Mouse (Mus musculus) lung, postnatal 0 days (tissue): Measurements from ENCODE around the gene Eps8l3. TPM values are rescaled to one million over a fixed set of nuclear protein-coding genes. Genes with fewer than 3 reads are reported as not detected.

Source experiments
- ATAC-seq: fragments of 200-750 bp; cut with Nextera tagmentation; 2 replicates; pipeline ENCODE4 v1.8.0; 2017; ENCODE audit warnings: moderate library complexity
- DNase-seq: peaks from one replicate; pipeline ENCODE4 v3.0.0-alpha.2; 2016; ENCODE audit warnings: low spot score
- H3K27ac ChIP-seq: fragments of 300-500 bp; sonication (generic); 2 replicates; pipeline ENCODE4 v1.5.1; 2014; ENCODE audit warnings: antibody characterized with exemption, mild to moderate bottlenecking, low read length, mixed read lengths
- H3K27me3 ChIP-seq: fragments of 300-500 bp; sonication (generic); replicated peaks from 2 replicates; pipeline ENCODE4 v1.6.1; 2014; ENCODE audit warnings: low read length, mixed read lengths; ENCODE audit not compliant: insufficient read depth
- H3K36me3 ChIP-seq: fragments of 300-500 bp; sonication (generic); 2 replicates; pipeline ENCODE4 v1.6.1; 2014; ENCODE audit warnings: low read length, mixed read lengths; ENCODE audit not compliant: insufficient read depth
- H3K4me1 ChIP-seq: fragments of 300-500 bp; sonication (generic); 2 replicates; pipeline ENCODE4 v1.6.1; 2014; ENCODE audit warnings: antibody characterized with exemption, low read depth, low read length, mixed read lengths; ENCODE audit not compliant: insufficient read depth
- H3K4me2 ChIP-seq: fragments of 300-500 bp; sonication (generic); replicated peaks from 2 replicates; pipeline ENCODE4 v1.6.1; 2014; ENCODE audit warnings: low read depth, mild to moderate bottlenecking, low read length, moderate library complexity, mixed read lengths
- H3K4me3 ChIP-seq: fragments of 300-500 bp; sonication (generic); 2 replicates; pipeline ENCODE4 v1.5.1; 2014; ENCODE audit warnings: low read depth, low read length
- H3K9ac ChIP-seq: fragments of 300-500 bp; sonication (generic); replicated peaks from 2 replicates; pipeline ENCODE4 v1.6.1; 2014; ENCODE audit warnings: low read depth, mild to moderate bottlenecking
- H3K9me3 ChIP-seq: fragments of 300-500 bp; sonication (generic); 2 replicates; pipeline ENCODE4 v1.6.1; 2016; ENCODE audit warnings: low read length, mixed read lengths
- CTCF ChIP-seq: IDR thresholded peaks from 2 replicates; pipeline ENCODE4 v1.5.1; 2016; ENCODE audit warnings: antibody characterized with exemption, mild to moderate bottlenecking
- EP300 ChIP-seq: IDR thresholded peaks from 2 replicates; pipeline ENCODE4 v1.6.1; 2016; ENCODE audit warnings: antibody characterized with exemption, mild to moderate bottlenecking, control low read depth
- WGBS: fragments of 180-500 bp; shearing (Covaris S2); extraction: QIAGEN DNeasy Blood & Tissue Kit; methylation state at CpG from one replicate; pipeline ENCODE4 v1.1.7; 2014; 5-methylcytosine and 5-hydroxymethylcytosine counted together
- polyA plus RNA-seq: library from polyadenylated mRNA; unstranded; fragments of >200 nt; fragmentation: Nextera tagmentation; extraction: Ambion mirVana; gene quantifications from 2 replicates; pipeline ENCODE4 v1.2.1, GENCODE M21; 2015

The Eps8l3 gene
- polyA plus RNA-seq, 1 experiment from 2014 or later, result not detected

- DNase-seq (no peak), ATAC-seq (no peak)
- Histone ChIP-seq H3K4me1 (no peaks in the 10 kb centered on the region), H3K9ac (no peak overlapping the region), H3K4me2 (no peak overlapping the region), H3K9me3 (no peaks in the 10 kb centered on the region), H3K27ac (no peak overlapping the region), H3K4me3 (no peak overlapping the region), H3K36me3 (no peaks in the 10 kb centered on the region), H3K27me3 (no peaks in the 10 kb centered on the region)
- no peak for TF ChIP-seq CTCF
- no peak for TF ChIP-seq EP300
- 63% methylated on average over 6 of the region's 6 CpGs for WGBS
Measured at GRCm38 (mm10) chr3:107832645-107833044, 44.4 kb upstream of the Eps8l3 start.

- DNase-seq (no peak), ATAC-seq (no peak)
- Histone ChIP-seq H3K27me3 (no peaks in the 10 kb centered on the region), H3K9ac (no peak overlapping the region), H3K9me3 (no peaks in the 10 kb centered on the region), H3K27ac (no peak overlapping the region), H3K4me1 (no peaks in the 10 kb centered on the region), H3K4me3 (no peak overlapping the region), H3K36me3 (no peaks in the 10 kb centered on the region), H3K4me2 (no peak overlapping the region)
- TF ChIP-seq CTCF, result no peak
- no peak for TF ChIP-seq EP300
- 78% methylated on average over 1 of the region's 1 CpGs for WGBS
Measured at GRCm38 (mm10) chr3:107833370-107833769, 43.7 kb upstream of the Eps8l3 start.

DNA sequence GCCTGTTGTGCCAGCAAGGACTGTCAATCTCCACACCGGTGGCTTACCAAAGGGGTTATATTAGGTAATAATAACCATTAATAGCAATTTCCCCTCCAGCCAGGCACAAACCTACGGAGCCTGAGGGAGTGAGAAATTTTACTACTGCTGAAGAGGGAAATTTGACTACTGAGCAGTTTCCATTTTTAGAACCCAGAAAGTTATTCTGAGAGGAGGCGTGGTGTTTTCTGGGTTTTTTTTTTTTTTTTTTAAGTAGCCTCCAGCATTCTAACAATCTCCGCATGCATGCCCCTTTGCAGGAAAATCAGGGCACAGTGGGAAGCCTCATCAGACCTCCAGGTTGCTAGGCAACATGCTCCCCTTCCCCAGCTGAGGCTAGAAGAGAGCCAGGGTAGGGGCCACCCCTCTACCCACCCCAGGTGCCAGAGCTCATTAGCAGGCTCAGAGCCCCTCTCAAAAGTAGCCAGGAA lies 43.1 kb upstream of the Eps8l3 start:
- Histone ChIP-seq H3K27ac (no peak overlapping the region), H3K4me2 (no peak overlapping the region), H3K4me3 (no peak overlapping the region), H3K9ac (no peak overlapping the region), H3K27me3 (no peaks in the 10 kb centered on the region), H3K4me1 (no peaks in the 10 kb centered on the region), H3K9me3 (no peaks in the 10 kb centered on the region), H3K36me3 (no peaks in the 10 kb centered on the region)
- TF ChIP-seq EP300, result no peak
- no peak for TF ChIP-seq CTCF
- DNase-seq, result no peak
- no peak for ATAC-seq
- WGBS, result 44% methylated on average over 4 of the region's 4 CpGs

DNA sequence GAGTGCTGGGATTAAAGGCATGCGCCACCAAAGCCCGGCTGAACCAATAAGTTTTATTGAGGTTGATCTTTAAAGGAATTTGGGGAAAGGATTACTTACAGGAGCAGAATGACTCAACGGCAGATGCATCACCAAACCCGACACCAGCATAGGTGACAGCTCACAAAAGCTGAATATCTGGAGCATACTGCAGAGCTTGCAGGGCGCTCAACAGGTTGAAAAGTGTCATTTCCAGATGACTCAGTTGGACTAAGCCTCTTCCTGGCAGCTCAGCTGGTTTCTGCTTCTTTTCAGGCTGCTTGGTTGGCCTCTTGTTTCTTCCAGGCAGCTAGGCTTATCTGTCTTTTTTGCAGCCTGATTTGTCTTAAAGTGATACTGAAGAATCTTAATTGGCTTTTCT lies 41.7 kb upstream of the Eps8l3 start:
- H3K4me3 ChIP-seq, result no peak overlapping the region
- H3K9me3 ChIP-seq, result no peaks in the 10 kb centered on the region
- no peak overlapping the region for H3K27ac ChIP-seq
- H3K9ac ChIP-seq, result no peak overlapping the region
- H3K4me1 ChIP-seq, result no peaks in the 10 kb centered on the region
- no peak for DNase-seq
- no peak for TF ChIP-seq EP300
- no peak for TF ChIP-seq CTCF
- no peaks in the 10 kb centered on the region for H3K36me3 ChIP-seq
- ATAC-seq, result no peak
- no peak overlapping the region for H3K4me2 ChIP-seq
- H3K27me3 ChIP-seq, result no peaks in the 10 kb centered on the region
- 85% methylated on average over 5 of the region's 5 CpGs for WGBS

- Histone ChIP-seq H3K4me1 (no peaks in the 10 kb centered on the region; the same call in 1 of the 2 replicates), H3K27me3 (no peaks in the 10 kb centered on the region), H3K36me3 (no peaks in the 10 kb centered on the region), H3K4me3 (no peak overlapping the region), H3K4me2 (no peak overlapping the region), H3K27ac (no peak overlapping the region), H3K9me3 (no peaks in the 10 kb centered on the region), H3K9ac (no peak overlapping the region)
- DNase-seq (no peak), ATAC-seq (no peak)
- WGBS, result 89% methylated on average over 5 of the region's 5 CpGs
- no peak for TF ChIP-seq CTCF
- no peak for TF ChIP-seq EP300
Measured at GRCm38 (mm10) chr3:107839855-107840254, 37.2 kb upstream of the Eps8l3 start.

GRCm38 (mm10) chr3:107840855-107841254 lies 36.2 kb upstream of the Eps8l3 start:
- 83% methylated on average over 7 of the region's 7 CpGs for WGBS
- no peaks in the 10 kb centered on the region for H3K9me3 ChIP-seq

DNA sequence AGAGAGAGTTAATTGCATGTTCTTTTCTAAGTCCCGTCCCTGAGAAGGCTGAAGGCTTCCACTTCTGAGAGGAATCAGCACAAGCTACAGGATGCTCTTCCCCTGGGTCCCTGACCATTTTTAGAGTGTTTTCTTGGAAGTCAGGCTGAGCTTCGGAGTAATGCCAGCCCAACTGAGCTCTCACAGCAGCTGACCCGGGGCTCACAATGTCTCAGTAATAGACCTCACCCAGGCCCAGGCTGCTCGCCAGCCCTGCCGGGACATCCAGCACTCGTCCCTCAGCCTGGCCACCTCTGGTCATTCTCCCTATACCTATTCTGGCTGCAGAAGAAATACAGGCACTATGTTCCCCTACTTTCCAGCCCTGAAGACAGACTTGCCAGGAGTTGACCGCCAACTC lies 35.7 kb upstream of the Eps8l3 start:
- no peak overlapping the region for H3K4me3 ChIP-seq
- no peaks in the 10 kb centered on the region; the same call in 1 of the 2 replicates for H3K4me1 ChIP-seq
- no peak for TF ChIP-seq CTCF
- TF ChIP-seq EP300, result no peak
- WGBS, result 75% methylated on average over 7 of the region's 7 CpGs
- no peak overlapping the region for H3K4me2 ChIP-seq
- DNase-seq (no peak), ATAC-seq (peak; percentile 12; the same call in 1 of the 2 replicates)
- H3K36me3 ChIP-seq, result no peaks in the 10 kb centered on the region
- no peaks in the 10 kb centered on the region for H3K9me3 ChIP-seq
- no peaks in the 10 kb centered on the region for H3K27me3 ChIP-seq
- H3K27ac ChIP-seq, result no peak overlapping the region
- no peak overlapping the region for H3K9ac ChIP-seq

More at GRCm38 (mm10) chr3:107840855-107841254, 36.2 kb upstream of the Eps8l3 start:
- Histone ChIP-seq H3K4me3 (no peak overlapping the region), H3K4me2 (no peak overlapping the region), H3K36me3 (no peaks in the 10 kb centered on the region), H3K9ac (no peak overlapping the region), H3K4me1 (no peaks in the 10 kb centered on the region; the same call in 1 of the 2 replicates), H3K27ac (no peak overlapping the region), H3K27me3 (no peaks in the 10 kb centered on the region)
- DNase-seq, result no peak
- no peak for TF ChIP-seq EP300
- no peak for TF ChIP-seq CTCF
- no peak for ATAC-seq
